Mouse (Mus musculus): ENCODE data around the gene Ywhah. TPM values are rescaled to one million over a fixed set of nuclear protein-coding genes. Genes with fewer than 3 reads are reported as not detected.
A peak's percentile ranks its signal among the peaks of the same experiment; 100 is the strongest.
"Not testable (repeated sequence)": the region's sequence is repeated elsewhere in the genome, so short reads cannot be mapped to it uniquely, and the experiment has no call there.

Gene Ywhah
- total RNA-seq, 1 experiment from 2014 or later: 167 TPM

DNA sequence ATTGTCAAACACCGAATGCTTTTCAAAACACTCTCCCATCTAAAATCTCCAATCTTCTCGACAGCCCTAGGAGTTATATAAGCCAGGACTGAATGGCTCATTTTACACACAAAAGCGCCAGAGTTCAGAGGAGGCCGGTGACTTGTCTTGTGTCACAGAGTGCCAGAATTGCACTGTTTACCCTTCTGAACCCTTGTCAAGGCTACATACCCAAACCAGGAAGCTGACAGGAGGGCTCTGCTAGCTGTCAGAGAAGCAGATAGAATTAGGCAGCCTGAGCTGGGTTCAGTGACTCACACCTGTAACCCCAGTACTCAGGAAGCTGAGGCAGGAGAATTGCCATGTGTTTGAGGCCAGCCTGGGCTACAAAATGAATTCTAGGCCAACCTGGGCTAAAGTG, 11.2 kb upstream of the Ywhah start:
- no peak for ATAC-seq (replicated peaks in 1 of 2; ENCODE audit: insufficient read depth in 1 of 2, low FRiP score in 2 of 2, low TSS enrichment in 1 of 2, low read depth in 1 of 2, poor library complexity in 2 of 2, severe bottlenecking in 2 of 2)

DNA sequence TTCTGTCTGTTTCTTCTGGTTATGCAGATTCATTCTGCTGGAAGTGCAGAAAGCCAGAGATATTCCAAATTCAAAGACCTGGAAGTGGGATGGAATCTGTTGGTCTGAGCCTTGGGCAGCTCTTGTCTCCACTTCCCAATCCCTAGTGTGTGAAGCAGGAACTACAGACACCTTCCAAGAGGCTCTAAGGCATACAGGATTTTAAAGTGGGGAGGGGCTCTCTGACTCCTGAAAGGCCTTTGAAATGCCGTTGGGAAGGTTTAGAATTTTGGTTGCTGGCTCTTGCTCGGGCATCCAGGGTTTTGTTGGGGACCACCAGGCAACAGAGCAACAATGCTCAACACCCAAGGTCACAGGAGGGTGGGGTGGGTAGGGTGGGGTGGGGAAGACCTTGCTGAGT, 9.3 kb upstream of the Ywhah start:
- ATAC-seq (replicated peaks in 1 of 2; ENCODE audit: insufficient read depth in 1 of 2, low FRiP score in 2 of 2, low TSS enrichment in 1 of 2, low read depth in 1 of 2, poor library complexity in 2 of 2, severe bottlenecking in 2 of 2): no peak

DNA sequence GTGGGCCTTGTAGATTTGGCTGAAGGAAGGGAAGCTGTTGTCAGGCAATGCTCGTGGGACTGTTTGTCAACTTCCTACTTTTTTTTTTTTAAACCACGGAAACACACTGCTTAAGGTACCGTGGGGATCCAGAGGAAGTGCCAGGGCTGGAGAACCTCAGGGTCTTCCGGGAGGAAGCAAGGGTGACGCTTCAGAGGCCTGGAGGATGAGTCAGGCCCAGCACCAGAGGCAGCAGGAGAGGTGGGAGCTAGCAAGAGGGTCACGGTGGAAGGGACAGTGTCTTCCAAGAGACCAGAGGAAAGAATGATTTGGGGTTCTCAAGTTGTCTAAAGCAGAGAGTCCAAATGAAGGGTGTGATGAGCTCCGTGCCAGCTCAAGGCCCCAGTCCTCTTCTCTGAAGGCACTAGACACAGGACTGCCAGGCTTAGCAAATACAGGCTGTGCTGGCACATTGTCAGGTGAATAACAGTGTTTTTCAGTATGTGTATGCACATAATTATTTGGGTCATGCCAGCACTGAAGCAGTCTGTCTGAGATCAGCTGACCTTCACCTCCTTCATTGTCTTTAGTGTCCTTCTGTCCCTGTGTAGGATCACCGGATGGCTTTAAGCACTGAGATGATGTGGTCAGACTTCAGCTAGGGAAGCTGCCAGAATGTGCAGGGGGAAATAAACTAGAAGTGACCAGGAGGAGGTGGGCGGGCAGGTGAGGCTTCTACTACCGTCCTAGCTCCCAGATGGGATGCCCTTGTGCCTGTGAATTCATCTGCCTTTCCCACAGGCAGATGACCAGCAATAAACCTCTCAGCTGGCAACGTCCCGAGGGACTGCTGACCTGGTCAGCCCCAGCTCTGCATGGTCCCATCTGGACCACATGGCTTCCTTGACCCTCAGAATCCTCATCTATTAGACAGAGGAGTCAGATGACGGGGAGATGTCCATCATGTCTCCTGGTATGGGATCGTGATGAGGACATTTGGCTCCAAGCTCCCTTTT, 8.5 kb upstream of the Ywhah start:
- ATAC-seq (replicated peaks in 1 of 2; ENCODE audit: insufficient read depth in 1 of 2, low FRiP score in 2 of 2, low TSS enrichment in 1 of 2, low read depth in 1 of 2, poor library complexity in 2 of 2, severe bottlenecking in 2 of 2): peak; percentile 67 to 90

DNA sequence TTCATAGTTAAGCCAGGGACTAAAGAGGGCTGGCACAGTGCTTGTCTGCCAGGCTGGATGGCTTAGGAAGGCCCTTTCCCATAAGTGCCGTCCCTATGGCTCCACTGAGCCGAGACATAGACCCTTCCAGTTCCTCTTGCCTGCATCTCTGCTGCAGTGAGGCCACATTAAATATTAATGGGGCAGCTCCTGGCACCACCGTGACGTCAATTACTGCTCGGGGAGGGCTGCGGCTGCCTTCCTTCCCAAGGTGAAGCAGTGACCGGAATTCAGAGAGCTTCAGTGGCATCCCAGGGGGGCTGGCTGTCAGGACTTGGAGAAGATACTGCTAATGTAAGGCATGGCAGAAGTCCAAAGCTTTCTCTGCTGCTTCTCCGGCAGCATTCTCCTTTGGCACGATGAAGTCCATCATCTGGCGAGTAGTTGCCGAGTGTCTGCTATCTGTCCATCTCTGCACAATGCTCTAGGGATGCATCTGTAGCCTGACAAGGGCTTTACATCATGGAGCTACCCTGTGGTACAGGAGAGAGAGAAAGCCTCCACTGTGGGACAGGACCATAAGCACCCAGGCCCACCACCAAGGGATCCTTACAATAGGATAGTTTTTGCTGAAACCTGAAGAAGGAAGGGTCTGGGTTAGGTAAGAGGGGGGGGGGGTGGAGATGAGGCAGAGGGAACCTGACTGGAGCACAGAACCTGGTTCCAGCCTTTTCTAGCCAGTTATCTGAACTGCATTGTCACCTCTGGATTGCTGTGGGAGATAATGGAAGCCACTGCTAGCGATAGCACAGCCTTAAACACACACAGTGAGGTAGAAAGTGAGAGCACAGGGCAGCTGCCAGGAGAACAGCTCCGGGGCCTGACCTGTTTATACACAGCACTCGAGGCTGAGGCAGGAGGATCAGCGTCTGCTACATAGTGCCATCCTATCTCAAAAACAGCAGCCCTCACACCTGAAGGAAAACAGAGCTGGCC, 7.2 kb upstream of the Ywhah start:
- no peak for ATAC-seq (replicated peaks in 1 of 2; ENCODE audit: insufficient read depth in 1 of 2, low FRiP score in 2 of 2, low TSS enrichment in 1 of 2, low read depth in 1 of 2, poor library complexity in 2 of 2, severe bottlenecking in 2 of 2)

DNA sequence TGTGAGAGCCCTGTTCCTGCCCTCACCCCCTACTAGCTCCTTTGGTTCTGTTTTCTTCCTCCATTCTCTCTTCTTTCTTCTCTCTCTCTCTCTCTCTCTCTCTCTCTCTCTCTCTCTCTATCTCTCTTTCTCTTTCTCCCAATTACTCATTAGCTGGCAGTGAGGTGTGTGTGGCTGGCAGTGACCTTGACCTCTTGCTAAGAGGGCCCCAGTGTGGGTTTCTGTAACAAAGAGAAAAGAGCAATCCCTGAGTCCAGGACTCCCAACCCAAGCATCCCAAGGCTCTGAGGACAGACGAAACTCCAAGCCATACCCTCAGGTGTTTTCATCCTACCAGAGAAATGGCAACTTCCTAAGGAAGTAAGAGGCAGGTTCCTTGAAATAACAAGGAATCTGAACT, 4.5 kb upstream of the Ywhah start:
- no peak for ATAC-seq (replicated peaks in 1 of 2; ENCODE audit: insufficient read depth in 1 of 2, low FRiP score in 2 of 2, low TSS enrichment in 1 of 2, low read depth in 1 of 2, poor library complexity in 2 of 2, severe bottlenecking in 2 of 2)

DNA sequence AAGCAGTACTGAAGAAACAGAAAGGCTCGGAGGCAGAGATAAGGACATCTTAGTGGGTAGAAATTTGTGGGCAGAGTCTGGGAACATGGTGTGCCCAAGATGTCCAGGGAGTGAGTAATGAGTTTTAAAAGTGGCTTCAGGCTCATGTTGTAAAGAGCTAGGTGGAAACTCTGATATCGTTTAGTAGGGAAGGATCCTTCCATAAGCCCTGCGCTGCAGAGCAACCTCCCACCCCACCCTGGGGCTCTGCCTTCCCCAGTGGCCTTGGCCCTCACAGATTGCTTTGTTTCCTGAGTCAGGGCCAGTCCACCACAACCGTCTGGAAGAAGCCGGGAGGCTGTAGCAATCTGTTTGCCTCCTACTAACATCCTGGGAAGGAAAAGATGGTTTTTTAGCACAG, 3.0 kb upstream of the Ywhah start:
- ATAC-seq (replicated peaks in 1 of 2; ENCODE audit: insufficient read depth in 1 of 2, low FRiP score in 2 of 2, low TSS enrichment in 1 of 2, low read depth in 1 of 2, poor library complexity in 2 of 2, severe bottlenecking in 2 of 2): no peak

DNA sequence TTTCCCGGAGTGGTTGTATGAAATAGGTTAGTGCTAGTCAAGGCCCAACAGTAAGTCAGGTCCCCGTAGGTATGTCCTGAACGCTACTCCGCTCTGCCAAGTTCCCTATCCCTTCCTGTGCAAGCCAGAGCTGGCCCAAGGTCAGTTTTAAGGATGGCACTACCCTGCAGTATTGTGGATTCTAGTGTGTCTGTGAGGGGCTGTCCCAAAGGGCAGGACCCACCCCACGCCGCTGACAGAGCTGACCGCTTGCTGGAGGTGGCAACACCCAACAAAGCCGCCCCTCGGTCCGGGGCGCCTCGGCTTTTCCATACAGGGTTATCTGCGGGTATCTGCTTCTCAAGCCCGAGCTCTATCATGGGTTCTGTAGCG, 441 bp upstream of the Ywhah start:
- ATAC-seq (replicated peaks in 1 of 2; ENCODE audit: insufficient read depth in 1 of 2, low FRiP score in 2 of 2, low TSS enrichment in 1 of 2, low read depth in 1 of 2, poor library complexity in 2 of 2, severe bottlenecking in 2 of 2): peak in 1 of 2 experiments; percentile 18; a peak in 1 of 4 replicates

DNA sequence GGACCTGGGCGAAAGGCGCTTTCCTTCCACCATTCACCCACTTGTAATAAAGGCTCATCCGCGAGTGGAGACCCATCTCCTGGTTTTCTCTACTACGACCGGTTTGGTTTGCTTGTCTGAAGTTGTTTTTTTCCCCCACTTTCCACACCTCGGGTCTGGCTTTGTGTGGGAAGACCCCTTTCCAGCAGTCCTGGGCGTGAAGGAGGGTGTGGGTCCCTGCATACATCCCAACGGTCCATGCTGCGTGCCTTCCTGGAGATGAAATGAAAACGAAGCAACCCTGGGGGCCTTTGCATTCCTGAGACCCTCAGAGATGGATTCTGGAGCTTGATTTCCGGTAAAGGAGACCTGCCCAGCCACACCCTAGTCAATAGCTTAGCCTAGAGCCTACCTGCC, 808 bp downstream of the Ywhah start:
- ATAC-seq (replicated peaks in 1 of 2; ENCODE audit: insufficient read depth in 1 of 2, low FRiP score in 2 of 2, low TSS enrichment in 1 of 2, low read depth in 1 of 2, poor library complexity in 2 of 2, severe bottlenecking in 2 of 2): no peak

DNA sequence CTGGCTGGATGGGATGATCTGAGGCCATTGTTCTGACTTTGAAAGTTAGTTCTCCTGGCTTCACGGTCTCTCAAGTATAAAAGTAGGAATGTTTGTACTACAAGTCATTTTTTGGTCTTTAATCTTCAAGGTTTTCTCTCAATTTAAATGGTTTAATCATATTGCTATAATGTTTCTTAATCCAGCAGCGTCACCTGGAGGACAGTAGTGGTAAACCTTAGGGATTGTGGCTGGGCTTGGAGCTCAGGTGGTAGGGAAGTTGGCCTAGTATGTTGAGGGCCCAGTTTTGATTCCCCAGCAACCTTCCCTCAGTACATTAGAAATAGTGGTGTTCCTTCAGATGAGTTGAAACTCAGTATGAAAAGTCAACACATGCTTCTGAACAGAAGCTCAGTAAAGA, 3.0 kb downstream of the Ywhah start:
- ATAC-seq (replicated peaks in 1 of 2; ENCODE audit: insufficient read depth in 1 of 2, low FRiP score in 2 of 2, low TSS enrichment in 1 of 2, low read depth in 1 of 2, poor library complexity in 2 of 2, severe bottlenecking in 2 of 2): no peak

DNA sequence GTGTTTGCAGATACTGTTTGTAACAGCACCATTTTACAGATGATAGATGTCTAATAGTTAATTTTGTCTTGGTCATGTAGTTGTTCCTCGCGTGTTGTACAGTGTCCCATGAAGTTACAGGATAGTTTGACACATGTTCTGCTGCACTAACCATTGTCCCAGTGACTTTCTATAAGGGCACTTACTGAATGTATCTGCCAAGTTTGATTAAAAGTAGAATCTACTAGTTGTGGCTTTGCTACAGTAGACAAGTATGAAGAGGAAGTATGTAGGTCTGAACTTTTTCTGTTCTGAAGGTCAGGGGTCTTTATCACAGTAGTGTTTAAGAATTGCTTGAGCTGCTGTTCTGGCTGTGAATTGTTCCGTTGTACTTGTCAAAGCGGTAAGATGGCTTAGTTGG, 4.7 kb downstream of the Ywhah start:
- no peak for ATAC-seq (replicated peaks in 1 of 2; ENCODE audit: insufficient read depth in 1 of 2, low FRiP score in 2 of 2, low TSS enrichment in 1 of 2, low read depth in 1 of 2, poor library complexity in 2 of 2, severe bottlenecking in 2 of 2)

DNA sequence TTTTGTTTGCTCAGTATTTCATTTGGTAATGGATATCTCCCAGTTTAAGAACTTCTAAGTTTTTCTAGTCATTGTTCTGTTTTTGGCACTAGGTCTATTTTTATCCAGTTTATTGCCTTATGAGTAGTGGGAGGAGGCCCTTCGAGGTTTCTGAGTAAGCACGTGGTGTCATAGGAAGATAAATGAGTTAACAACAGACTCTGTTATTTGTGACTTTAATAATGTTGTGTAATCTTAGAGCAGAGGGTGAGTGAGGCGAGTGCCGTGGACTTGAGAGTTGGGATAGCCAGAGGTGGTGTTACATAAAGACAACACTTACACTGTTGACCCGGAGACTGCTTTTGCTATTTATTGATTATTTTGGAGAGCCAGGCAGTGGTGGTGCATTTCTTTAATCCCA, 5.9 kb downstream of the Ywhah start:
- no peak for ATAC-seq (replicated peaks in 1 of 2; ENCODE audit: insufficient read depth in 1 of 2, low FRiP score in 2 of 2, low TSS enrichment in 1 of 2, low read depth in 1 of 2, poor library complexity in 2 of 2, severe bottlenecking in 2 of 2)

DNA sequence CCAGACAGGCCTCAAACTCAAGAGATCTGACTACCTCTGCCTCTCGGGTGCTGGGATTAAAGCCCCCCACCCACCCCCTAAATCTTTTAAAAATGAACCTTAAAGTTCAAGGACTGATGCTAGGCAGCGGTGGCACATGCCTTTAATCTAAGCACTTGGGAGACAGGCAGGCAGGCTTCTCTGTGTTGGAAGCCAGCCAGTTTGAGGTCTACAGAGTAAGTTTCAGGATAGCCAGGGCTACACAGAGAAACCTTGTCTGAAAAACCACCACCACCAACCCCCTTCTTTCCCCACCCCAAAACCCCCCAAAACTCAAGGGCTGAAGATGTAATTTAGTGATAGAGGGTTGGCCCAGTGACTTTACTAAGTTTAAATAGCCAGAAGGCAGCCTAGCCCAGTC, 10.0 kb downstream of the Ywhah start:
- ATAC-seq (replicated peaks in 1 of 2; ENCODE audit: insufficient read depth in 1 of 2, low FRiP score in 2 of 2, low TSS enrichment in 1 of 2, low read depth in 1 of 2, poor library complexity in 2 of 2, severe bottlenecking in 2 of 2): no peak

DNA sequence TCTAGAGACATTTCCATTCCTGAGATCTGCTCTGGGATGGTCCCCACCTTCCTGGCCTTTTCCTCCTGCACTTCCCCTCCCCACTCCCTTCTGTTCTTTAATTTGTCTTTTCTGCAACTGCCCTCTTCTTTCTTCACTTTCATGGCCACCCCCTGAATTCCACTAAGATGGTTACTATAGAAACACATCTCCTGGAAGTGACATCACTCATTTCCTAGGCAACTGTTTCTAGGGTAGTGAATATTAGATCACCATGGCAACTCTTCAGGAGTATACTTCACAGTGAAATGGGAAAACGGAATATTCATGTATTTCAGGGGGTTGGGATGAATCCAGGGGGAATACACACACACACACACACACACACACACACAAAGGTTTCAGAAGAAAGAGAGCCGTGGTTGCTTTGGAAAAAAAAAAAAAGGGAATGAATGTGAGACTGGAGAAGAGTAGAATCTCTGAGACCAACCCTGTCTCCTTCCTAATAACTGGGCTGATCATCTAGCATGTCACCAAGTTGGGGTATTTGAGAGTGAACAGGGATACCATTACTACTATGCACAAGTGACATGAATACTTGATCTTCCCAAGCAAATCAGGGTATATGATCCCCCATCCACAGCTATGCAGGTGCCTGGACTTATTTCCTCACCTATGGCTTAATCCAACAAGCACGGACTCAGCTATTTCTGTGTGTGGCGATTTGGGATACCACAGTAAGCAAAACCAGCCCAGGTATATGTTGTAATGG, 12.0 kb downstream of the Ywhah start:
- ATAC-seq (replicated peaks in 1 of 2; ENCODE audit: insufficient read depth in 1 of 2, low FRiP score in 2 of 2, low TSS enrichment in 1 of 2, low read depth in 1 of 2, poor library complexity in 2 of 2, severe bottlenecking in 2 of 2): no peak

DNA sequence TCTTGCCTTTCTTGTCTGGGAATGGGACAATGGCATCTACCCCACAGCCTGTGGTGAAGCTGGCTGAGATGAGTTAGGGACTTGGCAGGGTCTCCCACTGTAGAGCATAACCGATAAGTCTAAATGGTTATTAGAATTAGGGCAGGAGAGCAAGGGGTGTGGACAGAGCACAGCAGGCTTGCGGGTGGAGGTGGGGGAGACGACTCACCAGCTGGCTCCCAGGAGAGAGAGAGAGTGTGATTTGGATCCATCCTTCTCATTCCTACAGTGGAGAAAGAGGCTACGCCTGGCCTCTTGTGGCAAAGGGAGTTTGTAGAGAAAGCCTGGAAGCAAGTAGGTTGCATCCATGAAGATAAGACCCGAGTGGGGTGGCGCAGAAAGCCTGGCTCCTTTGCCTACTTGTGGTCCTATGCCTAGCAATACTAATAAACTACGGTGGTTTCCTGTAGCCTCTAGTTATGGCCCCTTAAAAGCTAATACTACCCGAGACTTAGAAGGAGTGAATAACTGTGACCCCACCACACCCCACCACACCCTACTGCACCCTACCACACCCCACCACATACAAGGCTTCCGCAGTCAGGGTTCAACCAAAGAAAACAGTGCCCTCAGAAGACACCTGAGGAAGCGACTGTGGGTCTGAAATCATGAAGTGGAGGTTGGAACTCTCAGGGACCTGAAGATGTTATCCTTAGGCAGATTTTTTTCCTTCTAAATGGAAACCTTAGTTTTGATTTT, 13.6 kb downstream of the Ywhah start:
- no peak for ATAC-seq (replicated peaks in 1 of 2; ENCODE audit: insufficient read depth in 1 of 2, low FRiP score in 2 of 2, low TSS enrichment in 1 of 2, low read depth in 1 of 2, poor library complexity in 2 of 2, severe bottlenecking in 2 of 2)

DNA sequence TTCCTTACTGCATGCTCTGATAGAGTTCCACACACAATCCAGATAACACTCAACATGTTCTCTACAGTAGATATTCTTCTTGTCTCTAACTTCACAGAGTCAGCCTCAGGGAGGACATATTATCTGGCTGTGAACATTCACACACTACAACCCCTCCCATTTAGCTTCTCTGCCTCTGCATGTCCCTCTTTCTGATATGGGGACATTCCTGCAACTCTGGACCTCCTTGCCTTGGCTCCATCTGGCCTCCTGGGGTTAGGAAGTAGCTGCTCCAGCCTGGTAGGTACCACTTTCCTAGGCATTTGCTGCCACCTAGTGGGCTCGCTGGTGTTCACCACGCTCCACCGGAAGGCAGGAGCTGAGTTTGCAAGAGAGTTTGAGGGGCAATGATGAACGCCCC, 14.5 kb downstream of the Ywhah start:
- peak; percentile 78 to 89 for ATAC-seq (replicated peaks in 1 of 2; ENCODE audit: insufficient read depth in 1 of 2, low FRiP score in 2 of 2, low TSS enrichment in 1 of 2, low read depth in 1 of 2, poor library complexity in 2 of 2, severe bottlenecking in 2 of 2)

DNA sequence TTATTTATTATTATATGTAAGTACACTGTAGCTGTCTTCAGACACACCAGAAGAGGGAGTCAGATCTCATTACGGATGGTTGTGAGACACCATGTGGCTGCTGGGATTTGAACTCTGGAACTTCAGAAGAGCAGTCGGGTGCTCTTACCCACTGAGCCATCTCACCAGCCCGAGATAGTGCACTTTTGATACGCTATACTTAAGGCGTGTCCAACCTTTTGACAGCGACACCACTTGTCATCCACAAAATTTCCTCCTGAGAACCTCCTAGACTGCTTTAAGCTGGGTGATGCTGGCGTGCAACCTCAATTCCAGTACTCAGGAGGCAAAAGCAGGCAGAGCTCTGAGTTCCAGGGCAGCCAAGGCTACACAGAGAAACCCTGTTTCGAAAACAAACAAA, 15.0 kb downstream of the Ywhah start:
- not testable (repeated sequence) for ATAC-seq (replicated peaks in 1 of 2; ENCODE audit: insufficient read depth in 1 of 2, low FRiP score in 2 of 2, low TSS enrichment in 1 of 2, low read depth in 1 of 2, poor library complexity in 2 of 2, severe bottlenecking in 2 of 2)

DNA sequence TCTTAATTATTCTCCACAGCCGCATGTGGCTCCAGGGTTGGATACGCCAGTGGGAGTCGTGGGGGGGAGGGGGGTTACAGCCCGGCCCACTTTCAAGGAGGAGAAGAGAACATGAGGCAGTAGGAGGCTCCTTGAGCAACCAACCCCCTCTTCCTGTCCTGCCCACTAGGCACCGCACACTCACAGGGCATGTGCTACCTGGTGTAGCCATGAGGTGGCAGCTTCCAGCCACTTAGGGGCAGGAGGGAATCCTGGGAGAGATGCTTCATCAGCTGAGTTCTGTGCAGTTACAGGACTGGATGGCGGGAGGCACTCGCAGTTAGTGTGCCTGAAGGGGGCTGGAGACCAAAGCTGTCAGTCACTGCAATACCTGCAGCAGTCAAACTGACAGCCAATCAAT, 15.5 kb downstream of the Ywhah start:
- peak; percentile 79 to 85 for ATAC-seq (replicated peaks in 1 of 2; ENCODE audit: insufficient read depth in 1 of 2, low FRiP score in 2 of 2, low TSS enrichment in 1 of 2, low read depth in 1 of 2, poor library complexity in 2 of 2, severe bottlenecking in 2 of 2)
